Mouse (Mus musculus): ENCODE results near the gene Uba1. TPM values are rescaled to one million over a fixed set of nuclear protein-coding genes. Genes with fewer than 3 reads are reported as not detected.
"Not testable (repeated sequence)": the region's sequence is repeated elsewhere in the genome, so short reads cannot be mapped to it uniquely, and the experiment has no call there.

The Uba1 gene
- polyA plus RNA-seq, 1 experiment from 2014 or later: 190 TPM

GRCm38 (mm10) chrX:20663444-20663790, 5.3 kb downstream of the Uba1 start:
- Histone ChIP-seq H3K9me3 (no peaks in the 10 kb centered on the region), H3K27me3 (no peaks in the 10 kb centered on the region), H3K4me3 (peak overlapping the region; percentile 60), H3K4me2 (peak overlapping the region; percentile 35), H3K4me1 (0 out of 2 replicates have a peak, but pooled peaks cover 2% of the 10 kb centered on the region), H3K36me3 (peaks cover 10% of the 10 kb centered on the region; the same call in 1 of the 2 replicates), H3K27ac (peak overlapping the region; percentile 83; the same call in 1 of the 2 replicates), H3K9ac (peak overlapping the region; percentile 54)
- ATAC-seq (ENCODE audit: insufficient number of reproducible peaks, low FRiP score, low TSS enrichment, low read depth): no peak
- 15% methylated on average over 9 of the region's 9 CpGs for WGBS

DNA sequence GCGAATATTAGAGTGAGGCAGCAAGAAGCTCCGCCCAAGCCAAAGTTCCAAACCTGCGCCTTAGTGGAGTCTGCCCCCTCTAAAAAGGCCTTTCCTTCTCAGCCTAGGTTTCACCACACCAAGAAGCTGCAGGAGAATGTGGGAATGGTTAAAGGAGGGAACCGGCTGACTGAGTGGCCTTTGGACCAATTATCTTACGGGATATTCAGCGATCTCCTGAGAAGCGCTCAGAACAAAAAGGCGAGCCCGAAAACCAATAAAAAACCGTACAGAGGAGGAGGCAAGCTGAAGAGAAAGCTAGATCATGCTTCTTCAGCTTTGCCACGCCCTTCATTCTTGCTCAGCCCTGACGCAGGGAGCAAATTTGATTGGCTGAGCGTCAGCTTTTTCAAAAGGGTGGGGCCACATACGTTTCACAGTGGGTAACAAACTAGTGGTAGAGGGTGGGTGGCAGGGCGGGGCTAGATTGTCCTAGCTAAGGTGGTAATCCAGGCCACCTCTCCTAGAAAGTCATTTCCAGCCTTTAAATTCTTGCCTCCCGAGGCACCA, 29.5 kb downstream of the Uba1 start, which contains the start of gene Cdk16:
TSS of gene Cdk16 (plus strand) at position 436 of the 549 bp plus-strand sequence.
- Histone ChIP-seq H3K4me3 (peak within 1 kb of the TSS; percentile 59), H3K36me3 (peaks cover 10% of the 10 kb centered on the region), H3K4me2 (peak within 1 kb of the TSS; percentile 60), H3K27ac (peak within 1 kb of the TSS; percentile 93), H3K4me1 (peaks cover 14% of the 10 kb centered on the region), H3K9ac (peak within 1 kb of the TSS; percentile 64), H3K9me3 (no peaks in the 10 kb centered on the region), H3K27me3 (no peaks in the 10 kb centered on the region)
- 24% methylated on average over 16 of the region's 16 CpGs for WGBS
- ATAC-seq (ENCODE audit: insufficient number of reproducible peaks, low FRiP score, low TSS enrichment, low read depth): peak; percentile 91

- peak; percentile 89 for ATAC-seq (ENCODE audit: insufficient number of reproducible peaks, low FRiP score, low TSS enrichment, low read depth)
- WGBS: 22% methylated on average over 31 of the region's 33 CpGs
Measured at GRCm38 (mm10) chrX:20688068-20688547, 30.0 kb downstream of the Uba1 start.

DNA sequence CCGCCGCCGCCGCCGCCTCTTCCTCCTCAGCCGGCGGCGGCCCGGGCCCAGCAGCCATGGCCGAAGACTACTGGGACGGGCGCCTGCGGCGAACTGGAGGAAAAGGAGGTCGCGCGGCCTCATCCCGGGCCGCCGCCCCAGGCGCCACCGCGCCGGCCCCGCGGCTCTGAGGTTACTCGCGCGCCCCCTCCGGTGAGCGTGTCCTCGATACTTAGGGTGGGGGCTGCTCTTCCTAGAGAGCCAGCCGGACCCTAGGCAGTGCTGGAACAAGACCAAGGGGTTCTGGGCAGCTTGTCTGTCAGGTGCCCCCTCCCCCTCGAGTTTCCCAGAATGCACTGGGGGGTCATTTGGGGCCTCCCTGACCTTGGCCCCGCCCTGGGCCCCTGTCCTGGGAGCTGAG, 30.5 kb downstream of the Uba1 start:
- Histone ChIP-seq H3K27me3 (no peaks in the 10 kb centered on the region), H3K4me3 (peak overlapping the region; percentile 59), H3K27ac (peak overlapping the region; percentile 93), H3K9me3 (no peaks in the 10 kb centered on the region), H3K9ac (peak overlapping the region; percentile 64), H3K4me2 (peak overlapping the region; percentile 60), H3K36me3 (peaks cover 10% of the 10 kb centered on the region; the same call in 1 of the 2 replicates), H3K4me1 (peaks cover 14% of the 10 kb centered on the region)
- ATAC-seq (ENCODE audit: insufficient number of reproducible peaks, low FRiP score, low TSS enrichment, low read depth): 0 out of 2 replicates have a peak, but pooled peaks have one; percentile 22
- 2% methylated on average over 20 of the region's 35 CpGs for WGBS

More at GRCm38 (mm10) chrX:20688068-20688547, 30.0 kb downstream of the Uba1 start:
- no peaks in the 10 kb centered on the region for H3K27me3 ChIP-seq
- H3K4me1 ChIP-seq: peaks cover 14% of the 10 kb centered on the region
- H3K9ac ChIP-seq: peak overlapping the region; percentile 64
- peak overlapping the region; percentile 93 for H3K27ac ChIP-seq
- H3K4me3 ChIP-seq: peak overlapping the region; percentile 59
- peaks cover 10% of the 10 kb centered on the region for H3K36me3 ChIP-seq
- peak overlapping the region; percentile 60 for H3K4me2 ChIP-seq
- H3K9me3 ChIP-seq: no peaks in the 10 kb centered on the region

DNA sequence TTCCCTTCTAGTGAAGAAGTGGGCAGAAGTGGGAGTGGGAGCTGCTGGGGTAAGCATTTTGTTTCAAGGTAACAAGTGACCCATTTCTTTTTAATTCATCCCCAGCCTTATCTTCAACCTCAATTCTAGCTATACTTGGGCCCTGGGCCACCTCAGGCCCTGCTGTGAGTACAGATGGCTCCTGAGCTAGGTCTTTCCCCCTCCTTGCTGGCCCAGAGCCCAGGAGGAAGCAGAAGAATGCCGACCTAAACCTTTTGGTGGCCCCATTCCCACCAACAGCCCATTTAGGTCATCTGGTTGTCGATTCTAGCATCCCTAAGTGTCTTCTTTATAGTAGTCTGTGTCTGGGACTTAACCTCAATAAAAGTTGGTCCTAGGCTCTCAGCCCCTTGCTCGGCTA, 33.4 kb downstream of the Uba1 start:
- Histone ChIP-seq H3K4me2 (no peak overlapping the region), H3K36me3 (peaks cover 35% of the 10 kb centered on the region), H3K9ac (no peak overlapping the region), H3K4me1 (peaks cover 14% of the 10 kb centered on the region), H3K27ac (no peak overlapping the region), H3K9me3 (no peaks in the 10 kb centered on the region), H3K27me3 (no peaks in the 10 kb centered on the region), H3K4me3 (no peak overlapping the region)
- no peak for ATAC-seq (ENCODE audit: insufficient number of reproducible peaks, low FRiP score, low TSS enrichment, low read depth)
- 67% methylated on average over 3 of the region's 3 CpGs for WGBS

DNA sequence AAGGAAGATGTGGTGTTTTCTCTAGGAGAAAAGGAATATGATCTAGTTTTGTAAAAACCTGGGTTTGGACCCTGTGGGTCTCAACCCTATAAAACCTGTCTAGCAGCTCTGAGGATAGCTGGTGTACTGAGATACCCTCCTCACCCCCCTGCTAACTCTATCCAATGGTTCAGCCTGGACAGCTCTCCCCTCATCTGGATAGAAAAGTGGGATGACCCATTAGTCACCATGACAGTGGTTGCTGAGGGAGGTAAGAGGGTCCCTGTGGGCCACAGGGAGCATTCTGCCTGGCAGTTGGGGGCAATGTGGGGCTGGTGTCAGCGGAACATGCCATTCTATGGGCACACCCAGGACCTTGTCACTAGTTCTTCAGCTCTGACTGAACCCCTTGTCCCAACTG, 34.5 kb downstream of the Uba1 start:
- Histone ChIP-seq H3K27me3 (no peaks in the 10 kb centered on the region), H3K4me3 (no peak overlapping the region), H3K36me3 (peaks cover 43% of the 10 kb centered on the region), H3K4me2 (no peak overlapping the region), H3K9ac (no peak overlapping the region), H3K27ac (no peak overlapping the region), H3K9me3 (no peaks in the 10 kb centered on the region), H3K4me1 (peaks cover 14% of the 10 kb centered on the region; the same call in 1 of the 2 replicates)
- ATAC-seq (ENCODE audit: insufficient number of reproducible peaks, low FRiP score, low TSS enrichment, low read depth): no peak
- 95% methylated on average over 1 of the region's 1 CpGs for WGBS

DNA sequence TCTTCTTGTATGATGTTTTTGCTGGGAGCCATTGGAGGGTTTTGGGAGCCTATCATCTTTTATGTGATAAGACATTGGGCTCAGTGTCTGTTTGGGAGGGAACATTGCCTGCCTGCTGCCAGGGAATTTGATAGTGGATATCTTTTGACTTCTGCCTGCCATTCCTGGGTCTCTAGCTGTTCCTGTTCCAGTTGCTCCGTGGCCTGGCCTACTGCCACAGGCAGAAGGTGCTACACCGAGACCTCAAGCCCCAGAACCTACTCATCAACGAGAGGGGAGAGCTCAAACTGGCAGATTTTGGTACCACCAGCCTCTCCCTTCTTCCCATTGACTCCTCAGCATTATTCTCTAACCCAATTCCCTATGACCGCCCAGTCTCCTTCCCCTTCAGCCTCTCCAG, 37.7 kb downstream of the Uba1 start:
- 0 out of 2 replicates have a peak, but pooled peaks cover 3% of the 10 kb centered on the region for H3K4me1 ChIP-seq
- no peak overlapping the region for H3K27ac ChIP-seq
- WGBS: 87% methylated on average over 4 of the region's 4 CpGs
- no peak overlapping the region for H3K9ac ChIP-seq
- H3K4me3 ChIP-seq: no peak overlapping the region
- H3K36me3 ChIP-seq: peaks cover 57% of the 10 kb centered on the region
- H3K27me3 ChIP-seq: no peaks in the 10 kb centered on the region
- no peak for ATAC-seq (ENCODE audit: insufficient number of reproducible peaks, low FRiP score, low TSS enrichment, low read depth)
- no peaks in the 10 kb centered on the region for H3K9me3 ChIP-seq
- no peak overlapping the region for H3K4me2 ChIP-seq

DNA sequence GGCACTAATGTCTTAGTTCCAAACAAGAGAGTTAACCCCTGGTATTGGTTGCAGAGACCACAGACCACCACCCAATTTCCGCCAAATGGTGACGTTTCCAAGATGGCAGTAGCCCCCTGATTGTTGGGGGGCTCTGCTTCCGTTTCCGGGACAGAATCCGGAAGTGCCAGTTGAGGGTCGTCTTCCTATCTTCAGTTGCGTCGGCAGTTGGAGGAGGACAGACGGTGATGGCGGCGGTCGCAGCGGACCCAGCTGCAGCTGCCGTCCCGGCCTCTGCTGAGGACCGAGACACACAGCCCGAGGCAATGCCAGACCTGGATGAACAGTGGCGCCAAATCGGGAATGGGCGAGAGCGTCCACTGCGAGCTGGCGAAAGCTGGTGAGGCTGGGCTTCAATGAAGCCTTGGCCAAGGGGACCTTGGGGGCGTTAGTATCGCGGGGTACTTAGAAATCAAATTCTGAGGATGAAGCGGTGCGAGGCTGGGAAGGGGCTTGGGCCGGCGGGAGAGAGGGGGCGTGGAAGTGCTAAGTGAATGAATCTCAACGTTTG, 45.7 kb downstream of the Uba1 start, which contains the start of gene Usp11:
TSS of gene Usp11 (plus strand) at position 166 of the 550 bp plus-strand sequence.
- Histone ChIP-seq H3K27me3 (no peaks in the 10 kb centered on the region), H3K27ac (peak within 1 kb of the TSS; percentile 93), H3K9ac (peak within 1 kb of the TSS; percentile 44), H3K4me2 (peak within 1 kb of the TSS; percentile 41), H3K4me1 (no peaks in the 10 kb centered on the region), H3K4me3 (peak within 1 kb of the TSS; percentile 56), H3K36me3 (peaks cover 8% of the 10 kb centered on the region), H3K9me3 (no peaks in the 10 kb centered on the region)
- peak; percentile 37; the same call in 1 of the 2 replicates for ATAC-seq (ENCODE audit: insufficient number of reproducible peaks, low FRiP score, low TSS enrichment, low read depth)
- 22% methylated on average over 32 of the region's 32 CpGs for WGBS

- Histone ChIP-seq H3K9me3 (no peaks in the 10 kb centered on the region), H3K4me3 (peak overlapping the region; percentile 56), H3K27ac (peak overlapping the region; percentile 93), H3K4me1 (no peaks in the 10 kb centered on the region), H3K4me2 (peak overlapping the region; percentile 41), H3K27me3 (no peaks in the 10 kb centered on the region), H3K9ac (peak overlapping the region; percentile 44), H3K36me3 (0 out of 2 replicates have a peak, but pooled peaks cover under 1% of the 10 kb centered on the region)
- peak; percentile 93 for ATAC-seq (ENCODE audit: insufficient number of reproducible peaks, low FRiP score, low TSS enrichment, low read depth)
- WGBS: 26% methylated on average over 32 of the region's 32 CpGs
Measured at GRCm38 (mm10) chrX:20704295-20705082, 46.4 kb downstream of the Uba1 start.

DNA sequence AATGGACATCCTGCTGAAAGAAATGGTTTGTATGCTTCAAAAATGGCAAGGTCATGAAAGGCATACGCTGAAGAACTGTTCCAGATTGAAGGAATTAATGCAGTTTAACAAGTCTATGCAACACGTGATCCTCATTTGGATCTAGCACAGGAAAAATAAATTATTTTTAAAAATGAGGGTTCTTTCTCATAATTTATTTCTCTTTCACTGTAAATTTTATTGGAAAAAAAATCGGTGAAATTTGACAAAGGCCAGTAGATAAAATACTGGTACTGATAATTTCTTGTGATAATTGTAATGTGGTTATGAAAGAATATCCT, 46.9 kb downstream of the Uba1 start:
- H3K27ac ChIP-seq: no peak overlapping the region
- WGBS: 19% methylated on average over 3 of the region's 3 CpGs
- no peak overlapping the region for H3K9ac ChIP-seq

DNA sequence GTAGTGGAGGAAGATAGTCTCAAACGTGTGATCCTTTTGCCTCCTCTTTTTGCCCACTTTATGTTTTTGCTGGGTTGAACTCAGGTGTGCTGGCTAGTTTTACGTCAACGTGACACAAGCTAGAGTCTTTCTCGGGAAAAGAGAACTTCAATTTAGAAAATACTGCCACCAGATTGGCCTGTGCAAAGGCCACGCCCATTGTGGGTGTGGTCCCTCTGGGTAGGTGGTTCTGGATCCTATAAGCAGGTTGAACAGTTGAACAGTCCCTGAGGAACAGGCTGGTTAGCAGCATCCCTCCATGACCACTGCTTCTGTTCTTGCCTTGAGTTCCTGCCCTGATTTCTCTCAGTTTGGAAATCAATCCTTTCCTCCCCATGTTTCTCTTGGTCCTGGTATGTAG, 70.6 kb downstream of the Uba1 start:
- 72% methylated on average over 5 of the region's 5 CpGs for WGBS
- H3K4me2 ChIP-seq: no peak overlapping the region
- no peaks in the 10 kb centered on the region for H3K9me3 ChIP-seq
- no peak overlapping the region for H3K9ac ChIP-seq
- H3K36me3 ChIP-seq: no peaks in the 10 kb centered on the region
- H3K27me3 ChIP-seq: no peaks in the 10 kb centered on the region
- no peak overlapping the region for H3K27ac ChIP-seq
- no peak for ATAC-seq (ENCODE audit: insufficient number of reproducible peaks, low FRiP score, low TSS enrichment, low read depth)
- H3K4me1 ChIP-seq: no peaks in the 10 kb centered on the region
- no peak overlapping the region for H3K4me3 ChIP-seq

More for the DNA sequence above, 46.9 kb downstream of the Uba1 start:
- Histone ChIP-seq H3K4me1 (no peaks in the 10 kb centered on the region), H3K27me3 (no peaks in the 10 kb centered on the region), H3K36me3 (no peaks in the 10 kb centered on the region), H3K4me2 (peak overlapping the region; percentile 41; the same call in 1 of the 2 replicates), H3K4me3 (peak overlapping the region; percentile 56), H3K9me3 (no peaks in the 10 kb centered on the region)
- no peak for ATAC-seq (ENCODE audit: insufficient number of reproducible peaks, low FRiP score, low TSS enrichment, low read depth)

DNA sequence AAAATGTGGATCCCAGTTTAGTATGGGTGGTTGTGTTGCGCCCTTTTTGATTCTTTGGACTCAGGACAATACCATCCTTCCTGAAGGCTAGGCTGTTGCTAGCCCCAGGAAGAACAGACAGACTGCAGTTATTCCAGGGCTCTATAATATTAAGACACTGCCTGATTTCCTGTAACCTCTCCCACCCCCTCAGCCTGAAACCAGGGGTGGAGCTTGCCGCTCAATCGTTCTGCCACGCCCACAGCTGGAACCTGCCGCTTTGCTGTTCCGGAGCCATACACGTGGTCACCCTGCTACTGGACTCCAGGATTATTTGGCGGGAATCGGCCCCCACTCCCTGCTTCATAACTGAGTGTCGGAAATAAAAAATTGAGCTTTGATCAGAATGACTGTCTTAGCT, 71.9 kb downstream of the Uba1 start:
- not testable (repeated sequence) for H3K4me3 ChIP-seq; H3K9ac ChIP-seq; H3K9me3 ChIP-seq; H3K27me3 ChIP-seq; H3K27ac ChIP-seq; H3K4me1 ChIP-seq; H3K36me3 ChIP-seq; ATAC-seq (ENCODE audit: insufficient number of reproducible peaks, low FRiP score, low TSS enrichment, low read depth); H3K4me2 ChIP-seq
- whole genome bisulfite sequencing: 55% methylated on average over 10 of the region's 10 CpGs

Measured in limb, embryonic 15.5 days (tissue).